Mouse (Mus musculus) kidney, postnatal 0 days (tissue): ENCODE results near the gene Kbtbd12. TPM values are rescaled to one million over a fixed set of nuclear protein-coding genes. Genes with fewer than 3 reads are reported as not detected.

Experiments used
- ATAC-seq: fragments of 200-750 bp; cut with Nextera tagmentation; replicated peaks from 2 replicates; pipeline ENCODE4 v1.8.0; 2017; ENCODE audit warnings: low read depth, moderate number of reproducible peaks, moderate TSS enrichment, moderate library complexity; ENCODE audit not compliant: low FRiP score
- DNase-seq: peaks from one replicate; pipeline ENCODE4 v3.0.0-alpha.2; 2016; ENCODE audit warnings: low spot score
- H3K27ac ChIP-seq: fragments of 300-500 bp; sonication (generic); 2 replicates; pipeline ENCODE4 v1.5.1; 2014; ENCODE audit warnings: mild to moderate bottlenecking
- H3K27me3 ChIP-seq: fragments of 300-500 bp; sonication (generic); 2 replicates; pipeline ENCODE4 v1.6.1; 2014; ENCODE audit warnings: low read length, mixed read lengths; ENCODE audit not compliant: insufficient read depth
- H3K36me3 ChIP-seq: fragments of 300-500 bp; sonication (generic); 2 replicates; pipeline ENCODE4 v1.6.1; 2014; ENCODE audit warnings: low read length, mixed read lengths; ENCODE audit not compliant: insufficient read depth
- H3K4me1 ChIP-seq: fragments of 300-500 bp; sonication (generic); replicated peaks from 2 replicates; pipeline ENCODE4 v1.6.1; 2014; ENCODE audit warnings: antibody characterized with exemption, low read length, mixed read lengths; ENCODE audit not compliant: insufficient read depth
- H3K4me2 ChIP-seq: fragments of 300-500 bp; sonication (generic); 2 replicates; pipeline ENCODE4 v1.6.1; 2014; ENCODE audit warnings: mild to moderate bottlenecking, low read length, moderate library complexity, mixed read lengths
- H3K4me3 ChIP-seq: fragments of 300-500 bp; sonication (generic); replicated peaks from 2 replicates; pipeline ENCODE4 v1.5.1; 2014; ENCODE audit warnings: low read depth, low read length
- H3K9ac ChIP-seq: fragments of 300-500 bp; sonication (generic); 2 replicates; pipeline ENCODE4 v1.6.1; 2014; ENCODE audit warnings: low read depth, low read length
- H3K9me3 ChIP-seq: fragments of 300-500 bp; sonication (generic); replicated peaks from 2 replicates; pipeline ENCODE4 v1.6.1; 2016; ENCODE audit warnings: low read length, inconsistent platforms, mixed read lengths
- CTCF ChIP-seq: IDR thresholded peaks from 2 replicates; pipeline ENCODE4 v1.5.1; 2016; ENCODE audit warnings: antibody characterized with exemption, low read depth, mild to moderate bottlenecking, moderate library complexity
- WGBS: fragments of 180-500 bp; shearing (Covaris S2); extraction: QIAGEN DNeasy Blood & Tissue Kit; methylation state at CpG from one replicate; pipeline ENCODE4 v1.1.7; 2014; 5-methylcytosine and 5-hydroxymethylcytosine counted together
- polyA plus RNA-seq: library from polyadenylated mRNA; unstranded; fragments of >200 nt; fragmentation: Nextera tagmentation; extraction: Ambion mirVana; gene quantifications from 2 replicates; pipeline ENCODE4 v1.2.1, GENCODE M21; 2015

Gene Kbtbd12
- polyA plus RNA-seq, 1 experiment from 2014 or later = not detected

- no peak overlapping the region for H3K27ac ChIP-seq
- DNase-seq (peak; percentile 46), ATAC-seq (no peak)
- TF ChIP-seq CTCF = peak; percentile 53
- no peak overlapping the region for H3K4me3 ChIP-seq
- H3K9me3 ChIP-seq = peaks cover 4% of the 10 kb centered on the region; the same call in 1 of the 2 replicates
- peak overlapping the region; percentile 25; the same call in 1 of the 2 replicates for H3K4me2 ChIP-seq
- no peaks in the 10 kb centered on the region for H3K36me3 ChIP-seq
- no peak overlapping the region for H3K9ac ChIP-seq
- WGBS = 3% methylated on average over 9 of the region's 9 CpGs
- 0 out of 2 replicates have a peak, but pooled peaks cover 2% of the 10 kb centered on the region for H3K4me1 ChIP-seq
- H3K27me3 ChIP-seq = no peaks in the 10 kb centered on the region
These were observed 2.2 kb upstream of the Kbtbd12 start for GRCm38 (mm10) chr6:88639921-88640320.

DNA sequence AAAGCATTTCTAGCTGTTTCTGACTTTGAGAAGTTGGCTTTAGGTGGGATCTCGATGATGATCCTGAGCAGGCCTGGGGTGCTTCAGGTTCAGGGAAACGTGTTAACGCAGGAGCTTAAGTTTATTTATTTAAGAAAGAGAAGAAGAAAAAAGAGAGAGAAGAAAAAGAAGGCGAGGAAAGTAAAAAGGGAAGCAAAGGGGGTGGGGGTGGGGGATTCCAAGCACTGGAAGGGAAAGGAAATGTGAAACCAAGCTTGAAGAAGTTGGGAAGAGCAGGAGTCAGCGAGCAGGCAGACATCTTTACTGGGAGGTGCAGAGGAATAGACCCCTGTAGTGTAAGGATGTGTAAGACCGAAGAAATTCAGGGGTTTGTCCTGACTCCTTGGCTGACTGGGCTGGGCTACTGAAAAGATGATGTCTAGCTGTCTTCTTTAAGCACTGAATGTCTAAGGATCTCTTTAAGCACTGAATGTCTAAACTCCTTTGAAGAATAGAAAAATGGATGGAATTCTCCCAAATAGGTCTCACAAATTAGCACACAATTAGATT, 1.7 kb upstream of the Kbtbd12 start:
- DNase-seq (no peak), ATAC-seq (no peak)
- Histone ChIP-seq H3K27me3 (no peaks in the 10 kb centered on the region), H3K36me3 (no peaks in the 10 kb centered on the region), H3K4me3 (no peak overlapping the region), H3K9ac (no peak overlapping the region), H3K4me2 (peak overlapping the region; percentile 25; the same call in 1 of the 2 replicates), H3K4me1 (0 out of 2 replicates have a peak, but pooled peaks cover 2% of the 10 kb centered on the region), H3K9me3 (peaks cover 4% of the 10 kb centered on the region; the same call in 1 of the 2 replicates), H3K27ac (no peak overlapping the region)
- 34% methylated on average over 6 of the region's 6 CpGs for WGBS
- no peak for TF ChIP-seq CTCF

DNA sequence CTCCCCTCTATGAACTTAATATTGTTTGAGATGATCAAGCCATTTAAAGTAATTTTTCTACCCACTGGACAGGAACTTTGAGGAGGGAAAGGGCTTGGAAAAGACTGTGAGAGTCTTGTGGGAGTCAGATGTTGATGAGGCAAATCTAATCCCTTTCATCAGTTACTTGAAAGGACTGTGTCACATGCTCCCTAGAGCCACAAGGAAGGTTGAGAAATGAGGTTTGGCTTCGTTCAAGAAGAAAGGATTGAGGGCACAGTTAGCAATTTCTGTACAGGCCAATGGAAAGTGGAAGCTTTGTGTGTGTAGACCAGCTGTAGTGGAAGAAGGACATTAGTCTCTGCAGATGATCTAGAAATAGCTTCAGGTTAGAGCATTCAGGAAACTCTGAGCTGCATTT, 1.2 kb upstream of the Kbtbd12 start:
- Histone ChIP-seq H3K4me3 (no peak overlapping the region), H3K36me3 (no peaks in the 10 kb centered on the region), H3K27me3 (no peaks in the 10 kb centered on the region), H3K4me2 (no peak overlapping the region), H3K9me3 (peaks cover 4% of the 10 kb centered on the region; the same call in 1 of the 2 replicates), H3K4me1 (0 out of 2 replicates have a peak, but pooled peaks cover 2% of the 10 kb centered on the region), H3K9ac (no peak overlapping the region), H3K27ac (no peak overlapping the region)
- DNase-seq (no peak), ATAC-seq (no peak)
- 34% methylated on average over 1 of the region's 1 CpGs for WGBS
- TF ChIP-seq CTCF = no peak

DNA sequence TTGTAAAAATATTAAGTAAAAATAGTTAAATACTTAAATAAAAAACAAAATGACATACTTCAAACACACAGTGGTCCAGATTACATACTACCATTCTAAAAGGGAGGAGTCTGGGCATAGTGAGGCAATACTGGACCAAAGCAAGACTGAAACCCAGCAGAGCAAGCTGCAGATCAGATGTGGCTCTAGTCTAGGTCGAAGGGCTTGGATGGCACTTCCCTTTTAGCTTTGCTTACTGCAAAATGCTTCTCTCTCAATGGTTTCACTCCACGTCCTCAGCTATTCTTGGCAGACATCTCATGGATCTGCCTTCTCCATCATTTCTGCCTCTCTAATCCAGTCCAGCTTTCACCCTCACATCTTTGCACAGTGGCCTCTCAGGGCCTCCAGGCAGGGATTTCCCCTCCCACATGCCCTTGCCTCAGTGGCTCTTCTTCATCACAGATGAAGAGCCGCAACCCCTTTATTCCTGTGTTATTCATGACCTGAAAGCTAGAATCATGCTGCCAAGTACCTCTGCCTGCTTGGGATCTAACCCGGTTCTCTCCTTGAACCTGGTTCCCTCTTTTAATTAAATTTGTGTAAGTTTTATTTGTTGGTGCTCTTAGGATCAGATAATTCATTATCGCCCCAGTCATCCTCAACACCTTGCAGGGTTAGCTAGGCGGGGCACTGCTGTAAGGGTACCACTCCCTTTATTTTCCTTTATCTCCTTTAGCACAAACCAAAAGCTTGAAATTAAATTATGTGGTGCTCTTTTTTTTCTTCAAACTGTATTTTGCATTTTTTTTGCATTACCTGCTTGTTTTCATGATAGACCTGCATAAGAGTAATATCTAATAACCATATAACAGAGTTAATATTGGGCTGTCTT, 1.6 kb downstream of the Kbtbd12 start:
- H3K9ac ChIP-seq = no peak overlapping the region
- DNase-seq (no peak), ATAC-seq (no peak)
- H3K4me1 ChIP-seq = 0 out of 2 replicates have a peak, but pooled peaks cover 2% of the 10 kb centered on the region
- peaks cover 4% of the 10 kb centered on the region; the same call in 1 of the 2 replicates for H3K9me3 ChIP-seq
- no peaks in the 10 kb centered on the region for H3K36me3 ChIP-seq
- H3K4me3 ChIP-seq = no peak overlapping the region
- H3K4me2 ChIP-seq = no peak overlapping the region
- no peak for TF ChIP-seq CTCF
- no peaks in the 10 kb centered on the region for H3K27me3 ChIP-seq
- H3K27ac ChIP-seq = no peak overlapping the region
- WGBS = 94% methylated on average over 6 of the region's 6 CpGs

GRCm38 (mm10) chr6:88631293-88631692, 6.5 kb downstream of the Kbtbd12 start:
- H3K36me3 ChIP-seq = no peaks in the 10 kb centered on the region
- TF ChIP-seq CTCF = no peak
- H3K4me3 ChIP-seq = no peak overlapping the region
- no peak overlapping the region for H3K4me2 ChIP-seq
- no peak overlapping the region for H3K9ac ChIP-seq
- DNase-seq (no peak), ATAC-seq (no peak)
- no peaks in the 10 kb centered on the region for H3K9me3 ChIP-seq
- H3K27me3 ChIP-seq = peaks cover 3% of the 10 kb centered on the region; the same call in 1 of the 2 replicates
- WGBS = 74% methylated on average over 6 of the region's 6 CpGs
- no peak overlapping the region for H3K27ac ChIP-seq
- H3K4me1 ChIP-seq = peaks cover 5% of the 10 kb centered on the region; the same call in 1 of the 2 replicates

- H3K4me3 ChIP-seq = no peak overlapping the region
- H3K27me3 ChIP-seq = peaks cover 3% of the 10 kb centered on the region; the same call in 1 of the 2 replicates
- peaks cover 5% of the 10 kb centered on the region; the same call in 1 of the 2 replicates for H3K4me1 ChIP-seq
- ATAC-seq (no peak), DNase-seq (no peak)
- 36% methylated on average over 5 of the region's 5 CpGs for WGBS
- no peak overlapping the region for H3K27ac ChIP-seq
- H3K9me3 ChIP-seq = no peaks in the 10 kb centered on the region
- H3K36me3 ChIP-seq = no peaks in the 10 kb centered on the region
- TF ChIP-seq CTCF = no peak
- H3K4me2 ChIP-seq = no peak overlapping the region
- no peak overlapping the region for H3K9ac ChIP-seq
These were observed 7.2 kb downstream of the Kbtbd12 start for GRCm38 (mm10) chr6:88630560-88630959.
